Mouse (Mus musculus) kidney, adult 2 months (tissue): Measurements from ENCODE around the gene Gm49721.
"Not testable (repeated sequence)": the region's sequence is repeated elsewhere in the genome, so short reads cannot be mapped to it uniquely, and the experiment has no call there.

Experiments used
- CTCF ChIP-seq: fragments of 200-500 bp; conservative IDR thresholded peaks from 2 replicates; pipeline ENCODE4 v1.5.1; 2011; ENCODE audit warnings: low read depth, mild to moderate bottlenecking, control low read depth, low read length, moderate library complexity, mixed read lengths; ENCODE audit not compliant: insufficient read depth, insufficient read length
- POLR2A ChIP-seq: fragments of 200-500 bp; IDR thresholded peaks from one replicate; pipeline ENCODE4 v1.6.1; 2011; ENCODE audit warnings: low read depth, low read length, control low read depth

DNA sequence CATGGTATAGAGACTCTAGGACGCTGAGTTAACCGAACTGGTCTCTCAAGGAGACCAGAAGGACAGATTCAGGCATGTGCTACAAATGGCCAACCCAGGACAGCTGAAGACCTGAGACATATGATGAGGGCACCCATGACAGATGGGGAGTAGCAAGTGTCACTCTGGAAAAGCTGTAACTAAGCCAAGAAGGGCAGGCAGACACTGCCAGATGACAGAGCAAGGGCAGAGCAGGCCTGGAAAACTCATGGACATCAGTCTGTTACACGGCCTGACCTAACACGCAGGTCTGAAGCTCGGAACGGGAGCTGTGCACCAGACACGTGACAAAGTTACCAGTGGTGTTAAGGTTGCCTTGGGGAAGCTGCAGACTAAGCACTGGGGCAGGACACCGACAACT is 19.8 kb upstream of the Gm49721 start:
- TF ChIP-seq POLR2A, CTCF: not testable (repeated sequence)
